Mouse (Mus musculus) olfactory bulb, adult 2 months (tissue): Measurements from ENCODE around the gene Tll2.

Experiments used
- CTCF ChIP-seq: fragments of 200-500 bp; IDR thresholded peaks from 2 replicates; pipeline ENCODE4 v1.5.1; 2012; ENCODE audit warnings: low read depth, mild to moderate bottlenecking, low read length, moderate library complexity; ENCODE audit not compliant: insufficient read depth
- POLR2A ChIP-seq: fragments of 200-500 bp; IDR thresholded peaks from 2 replicates; pipeline ENCODE4 v1.6.1; 2012; ENCODE audit warnings: mild to moderate bottlenecking, low read depth, low read length, moderate library complexity; ENCODE audit not compliant: insufficient read depth

- TF ChIP-seq CTCF = no peak
- no peak for TF ChIP-seq POLR2A
Observed at GRCm38 (mm10) chr19:41048187-41048559, 158.5 kb downstream of the Tll2 start.
